Mouse (Mus musculus) bone marrow macrophage, adult 2 months (primary cell): Measurements from ENCODE around the gene Gpr88.

Source experiments
- CTCF ChIP-seq: IDR thresholded peaks from 2 replicates; pipeline ENCODE4 v1.5.1; 2012; ENCODE audit warnings: low read depth, mild to moderate bottlenecking, low read length, moderate library complexity
- POLR2A ChIP-seq: IDR thresholded peaks from 2 replicates; pipeline ENCODE4 v1.6.1; 2012; ENCODE audit warnings: mild to moderate bottlenecking, low read depth, low read length, borderline replicate concordance

- TF ChIP-seq CTCF (no peak), POLR2A (no peak)
Measured at GRCm38 (mm10) chr3:116263977-116264376, 10.7 kb upstream of the Gpr88 start.
